Mouse (Mus musculus) spleen, postnatal 10 days (tissue): ENCODE results near the gene Eif1b.
"Not testable (repeated sequence)": the region's sequence is repeated elsewhere in the genome, so short reads cannot be mapped to it uniquely, and the experiment has no call there.

Experiments
- DNase-seq, 2 experiments: peaks; one replicate each; pipeline ENCODE4 v3.0.0; 2021 to 2022; ENCODE audit warnings: low spot score in 2 of 2

Eif1b gene

GRCm38 (mm10) chr9:120521161-120521560 lies 29.1 kb downstream of the Eif1b start:
- no peak for DNase-seq

GRCm38 (mm10) chr9:120527270-120527669 lies 35.2 kb downstream of the Eif1b start:
- DNase-seq: no peak

GRCm38 (mm10) chr9:120527919-120528318 lies 35.9 kb downstream of the Eif1b start:
- no peak for DNase-seq

GRCm38 (mm10) chr9:120528815-120529510 lies 36.9 kb downstream of the Eif1b start:
- no peak for DNase-seq

GRCm38 (mm10) chr9:120530471-120530870 lies 38.4 kb downstream of the Eif1b start:
- no peak for DNase-seq

GRCm38 (mm10) chr9:120532062-120532461 lies 40.0 kb downstream of the Eif1b start:
- no peak for DNase-seq

- no peak for DNase-seq
Observed at GRCm38 (mm10) chr9:120532691-120533090, 40.7 kb downstream of the Eif1b start.

GRCm38 (mm10) chr9:120533446-120533950 lies 41.5 kb downstream of the Eif1b start:
- DNase-seq: not testable (repeated sequence)

GRCm38 (mm10) chr9:120539662-120540251 lies 47.7 kb downstream of the Eif1b start, which contains the start of gene Entpd3:
Gene Entpd3, plus strand, starts transcription at chr9:120539818.
- no peak for DNase-seq

GRCm38 (mm10) chr9:120541411-120541810 lies 49.4 kb downstream of the Eif1b start:
- DNase-seq: no peak

GRCm38 (mm10) chr9:120542241-120542640 lies 50.2 kb downstream of the Eif1b start:
- DNase-seq: no peak
